ENCODE assay signal across 8 mouse cellular contexts in the genomic region with DNA sequence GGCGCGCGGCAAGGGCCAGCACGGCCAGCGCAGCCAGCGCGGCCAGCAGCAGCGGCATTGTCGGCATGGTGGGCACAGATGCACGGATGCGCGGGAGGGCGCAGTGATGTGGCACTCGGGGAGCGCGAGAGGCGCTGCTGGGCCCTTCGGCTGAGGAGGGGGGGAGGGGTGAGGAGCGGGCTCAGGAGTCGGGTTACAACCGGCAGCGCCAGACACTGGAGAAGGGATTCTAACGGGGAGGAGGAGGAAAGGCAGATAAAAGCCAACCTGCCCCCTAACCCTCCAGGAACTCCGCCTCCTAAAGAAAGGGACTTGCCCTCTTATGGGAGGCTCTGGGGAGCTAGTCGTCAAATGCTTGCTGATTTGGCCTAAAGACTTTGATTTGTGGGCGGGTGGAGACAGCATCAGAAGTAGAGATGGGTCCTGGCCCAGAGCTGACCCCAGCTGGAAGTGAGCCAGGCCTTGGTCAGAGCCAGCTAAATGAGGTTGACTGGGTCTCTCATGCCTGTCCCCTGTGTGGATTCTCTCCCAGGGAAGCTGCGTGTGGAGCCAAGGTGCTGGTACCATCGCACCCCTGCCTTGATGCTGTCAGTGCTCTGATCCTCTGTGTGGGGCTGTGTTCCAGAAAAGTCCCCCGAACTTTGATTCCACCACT. TPM values are rescaled to one million over a fixed set of nuclear protein-coding genes. Genes with fewer than 3 reads are reported as not detected.
DNase-seq lines count a peak whose midpoint lies in the region; ATAC-seq and TF ChIP-seq lines count a peak whose summit lies in the region.

A gene (minus strand): TSS at position 230 of the 655 bp plus-strand sequence.

- H3K36me3 ChIP-seq in ES-Bruce4 (ENCODE audit: control insufficient read depth, insufficient read depth, low read length, poor library complexity, severe bottlenecking): no peaks in the 10 kb centered on the region
- H3K36me3 ChIP-seq in forebrain, embryonic 11.5 days (ENCODE audit: control insufficient read depth, insufficient read depth, low read length): no peaks in the 10 kb centered on the region
- H3K36me3 ChIP-seq in neural tube, embryonic 11.5 days (ENCODE audit: control insufficient read depth, insufficient read depth, low read length): no peaks in the 10 kb centered on the region

- H3K9ac ChIP-seq in ES-Bruce4 (ENCODE audit: low read depth, poor library complexity, severe bottlenecking): peak within 1 kb of the TSS; percentile 25; the same call in 1 of the 2 replicates
- H3K9ac ChIP-seq in forebrain, embryonic 11.5 days (ENCODE audit: low read length): peak within 1 kb of the TSS; percentile 44
- peak within 1 kb of the TSS; percentile 48 for H3K9ac ChIP-seq in neural tube, embryonic 11.5 days (ENCODE audit: low read length)

- H3K9me3 ChIP-seq in ES-Bruce4 (replicated peaks; ENCODE audit: control insufficient read depth, insufficient read depth, low read length, poor library complexity, severe bottlenecking): no peaks in the 10 kb centered on the region
- H3K9me3 ChIP-seq in forebrain, embryonic 11.5 days (ENCODE audit: control insufficient read depth, low read length): no peaks in the 10 kb centered on the region
- H3K9me3 ChIP-seq in neural tube, embryonic 11.5 days (ENCODE audit: control insufficient read depth, low read length): no peaks in the 10 kb centered on the region

- 2% methylated on average over 28 of the region's 29 CpGs for WGBS in forebrain, embryonic 11.5 days
- 2% methylated on average over 28 of the region's 29 CpGs for WGBS in neural tube, embryonic 11.5 days

- peaks cover 2% of the 10 kb centered on the region for H3K4me1 ChIP-seq in ES-Bruce4 (ENCODE audit: control insufficient read depth, insufficient read depth, low read length)
- H3K4me1 ChIP-seq in forebrain, embryonic 11.5 days (replicated peaks; ENCODE audit: control insufficient read depth, insufficient read depth, low read length): peaks cover 12% of the 10 kb centered on the region; the same call in 1 of the 2 replicates
- peaks cover 18% of the 10 kb centered on the region for H3K4me1 ChIP-seq in neural tube, embryonic 11.5 days (ENCODE audit: control insufficient read depth, insufficient read depth, low read length)

- peak; percentile 57 for DNase-seq in gastrocnemius, adult 2 months
- no peak for DNase-seq in gastrocnemius, adult 8-10 months (ENCODE audit: low spot score in 2 of 2)
- peak; percentile 94 for DNase-seq in forebrain, embryonic 11.5 days (ENCODE audit: low spot score)
- DNase-seq in kidney, postnatal 25 days: peak; percentile 23 to 43
- DNase-seq in neural tube, embryonic 11.5 days (ENCODE audit: low spot score): peak; percentile 86
- DNase-seq in cerebellum, adult 18-20 months: no peak
- DNase-seq in spleen, adult 18-20 months: no peak

- no peak for TF ChIP-seq POLR2A in ES-Bruce4 (IDR thresholded peaks at IDR 0.05; ENCODE audit: insufficient read depth, low read length)

- no peak within 1 kb of the TSS for H3K27ac ChIP-seq in gastrocnemius, adult 2 months
- no peak within 1 kb of the TSS for H3K27ac ChIP-seq in ES-Bruce4 (ENCODE audit: insufficient read depth, low read length)
- no peak within 1 kb of the TSS for H3K27ac ChIP-seq in forebrain, embryonic 11.5 days (ENCODE audit: low read depth, low read length)
- H3K27ac ChIP-seq in neural tube, embryonic 11.5 days (ENCODE audit: low read depth, low read length): no peak within 1 kb of the TSS

- peak; percentile 83 for ATAC-seq in forebrain, embryonic 11.5 days (replicated peaks; ENCODE audit: low FRiP score)
- ATAC-seq in neural tube, embryonic 11.5 days (ENCODE audit: insufficient read depth, low FRiP score, low TSS enrichment): peak; percentile 70

- TF ChIP-seq CTCF in gastrocnemius, adult 2 months (IDR thresholded peaks at IDR 0.05): no peak
- TF ChIP-seq CTCF in ES-Bruce4 (IDR thresholded peaks at IDR 0.05; ENCODE audit: low read depth, low read length): no peak

- intact Hi-C loops in gastrocnemius, adult 2 months (cut with DNase I): no loop called here

- H3K4me3 ChIP-seq in gastrocnemius, adult 2 months: peak within 1 kb of the TSS; percentile 45
- H3K4me3 ChIP-seq in ES-Bruce4 (ENCODE audit: low read depth, low read length): peak within 1 kb of the TSS; percentile 21
- peak within 1 kb of the TSS; percentile 16 for H3K4me3 ChIP-seq in forebrain, embryonic 11.5 days (ENCODE audit: low read depth, low read length)
- peak within 1 kb of the TSS; percentile 26 for H3K4me3 ChIP-seq in neural tube, embryonic 11.5 days (ENCODE audit: low read depth, low read length)

- H3K4me2 ChIP-seq in forebrain, embryonic 11.5 days (ENCODE audit: low read depth, low read length, severe bottlenecking): peak within 1 kb of the TSS; percentile 49
- peak within 1 kb of the TSS; percentile 55 for H3K4me2 ChIP-seq in neural tube, embryonic 11.5 days (ENCODE audit: low read depth)

- 0 out of 2 replicates have a peak, but pooled peaks have one; percentile 48 for TF ChIP-seq EP300 in ES-Bruce4 (IDR thresholded peaks at IDR 0.05; ENCODE audit: insufficient read depth, low read depth, low read length)

- H3K27me3 ChIP-seq in ES-Bruce4 (ENCODE audit: control insufficient read depth, insufficient read depth, low read length, poor library complexity, severe bottlenecking): no peaks in the 10 kb centered on the region
- peaks cover 7% of the 10 kb centered on the region for H3K27me3 ChIP-seq in forebrain, embryonic 11.5 days (ENCODE audit: control insufficient read depth, insufficient read depth, low read length)
- peaks cover 16% of the 10 kb centered on the region for H3K27me3 ChIP-seq in neural tube, embryonic 11.5 days (ENCODE audit: control insufficient read depth, insufficient read depth, low read length)

RNA-seq across cellular contexts. Expression of the gene that starts here (rescaled TPM):
- total RNA-seq in gastrocnemius, adult 2 months (2021): under 1 TPM; 0.13 to 0.89 TPM
- total RNA-seq in gastrocnemius, adult 8-10 months (2022): under 1 TPM in 1 of 4 experiments, not detected in 3; 0.25 TPM
- 4.6 and 6.8 TPM in 2 replicates for polyA plus RNA-seq in ES-Bruce4 (2011; ENCODE audit: insufficient read depth, insufficient read length, low read depth, missing spikeins)
- polyA plus RNA-seq in forebrain, embryonic 11.5 days (2014; fragmentation: Nextera tagmentation; extraction: Ambion mirVana): 4.3 and 4.7 TPM in 2 replicates
- polyA plus RNA-seq in neural tube, embryonic 11.5 days (2014; fragmentation: Nextera tagmentation; extraction: Ambion mirVana): 5.4 and 6.0 TPM in 2 replicates

Comparison
In these comparisons a context has a peak if more than half of its experiments do, and no peak if none do; other contexts are left out.
1. Peak in DNase-seq and H3K4me3 ChIP-seq in gastrocnemius, adult 2 months; RNA of the gene not detected or under 1 TPM.
2. DNase-seq: peak in forebrain, embryonic 11.5 days (single experiment), kidney, postnatal 25 days (2 of 2) and neural tube, embryonic 11.5 days (single experiment); none in gastrocnemius, adult 8-10 months (0 of 2), cerebellum, adult 18-20 months (0 of 2) and spleen, adult 18-20 months (0 of 2).
3. Peak in every context shown above with its lines, with median percentiles within 50 percentile points of each other: H3K4me3 ChIP-seq and H3K9ac ChIP-seq.